Mouse (Mus musculus) gastrocnemius, adult 18-20 months (tissue): ENCODE results near the gene Tbc1d22a. TPM values are rescaled to one million over a fixed set of nuclear protein-coding genes. Genes with fewer than 3 reads are reported as not detected.

Experiments used
- DNase-seq: peaks from one replicate; pipeline ENCODE4 v3.0.0; 2021; ENCODE audit warnings: low spot score
- total RNA-seq, 2 experiments: library from RNA; stranded (reverse); gene quantifications; 2 replicates each; pipeline ENCODE4 v1.2.3; 2021

The Tbc1d22a gene
- total RNA-seq, 2 experiments from 2014 or later, result 15.6 to 17.1 TPM

DNA sequence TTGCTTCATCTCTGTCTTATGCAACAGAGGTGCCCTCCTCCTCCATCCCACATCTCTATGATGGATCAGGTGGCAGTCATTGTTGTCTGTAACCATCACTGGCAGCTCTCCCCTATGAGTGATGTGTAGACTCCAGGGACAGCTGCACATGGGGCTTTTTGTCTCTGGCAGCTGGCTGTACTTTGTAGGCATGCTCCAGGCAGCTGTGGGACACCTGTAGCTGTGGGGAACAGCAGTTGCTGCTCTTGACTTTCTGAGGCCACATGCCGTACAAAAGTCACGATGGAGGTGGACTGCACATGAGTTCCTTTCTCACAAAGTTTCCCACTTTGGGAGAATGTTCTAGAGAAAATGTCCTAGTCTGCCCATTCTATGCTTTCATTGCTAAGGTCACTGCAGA, 223.1 kb downstream of the Tbc1d22a start:
- DNase-seq, result no peak

DNA sequence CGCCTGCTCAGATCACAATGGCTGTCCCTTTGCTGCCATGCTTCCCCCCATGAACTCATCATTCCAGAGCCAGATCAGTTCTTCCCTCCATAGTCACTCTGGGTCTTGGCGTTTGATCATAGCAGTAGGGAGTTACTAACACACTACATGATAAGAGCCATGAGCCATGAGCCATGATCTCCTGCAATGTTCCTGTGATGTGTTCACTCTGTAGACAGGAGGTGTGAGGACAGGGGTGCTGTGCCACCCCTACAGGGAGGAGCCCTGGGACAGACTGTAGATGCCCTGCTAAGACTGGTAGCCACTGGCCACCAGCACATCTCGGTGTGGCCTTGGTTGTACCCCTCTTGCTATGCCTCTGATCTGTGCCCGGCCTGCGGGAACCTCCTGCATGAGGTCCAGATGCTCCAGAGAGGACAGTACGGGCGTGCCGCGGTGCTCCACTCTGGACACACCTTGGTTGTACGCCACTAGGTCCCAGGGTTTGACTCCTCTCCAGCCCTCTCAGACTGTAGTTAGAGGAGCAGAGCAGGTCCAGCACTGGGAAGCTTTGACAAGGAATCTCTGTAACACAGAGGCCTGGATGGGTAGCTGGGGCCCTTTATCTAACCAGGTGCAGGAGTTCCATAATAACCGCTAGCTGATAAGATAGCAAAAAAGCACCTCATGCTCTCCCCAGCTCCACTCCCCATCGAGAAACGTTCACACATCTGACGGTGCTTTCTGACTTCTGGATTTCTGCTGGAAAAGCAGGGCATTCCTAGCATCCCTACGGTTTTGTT, 224.9 kb downstream of the Tbc1d22a start:
- no peak for DNase-seq

DNA sequence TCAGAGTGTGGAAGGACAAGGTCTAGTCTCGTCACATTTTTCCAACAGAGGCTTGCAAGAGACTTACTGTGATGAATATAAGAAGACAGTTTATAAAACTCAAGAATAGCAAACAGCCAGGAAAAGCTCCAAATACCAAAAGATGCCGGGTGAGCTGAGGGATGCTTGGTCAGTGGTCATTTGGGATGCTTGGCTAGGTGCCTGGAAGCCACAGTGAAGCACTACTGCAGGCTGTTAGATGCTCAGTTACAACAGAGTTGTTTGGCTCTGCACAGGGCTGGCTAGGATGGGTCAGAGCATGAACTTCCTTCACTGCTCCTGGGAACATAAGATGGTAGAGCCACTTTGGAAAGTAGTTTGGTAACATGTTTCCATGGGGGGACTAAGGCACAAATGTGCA, 230.0 kb downstream of the Tbc1d22a start:
- no peak for DNase-seq

DNA sequence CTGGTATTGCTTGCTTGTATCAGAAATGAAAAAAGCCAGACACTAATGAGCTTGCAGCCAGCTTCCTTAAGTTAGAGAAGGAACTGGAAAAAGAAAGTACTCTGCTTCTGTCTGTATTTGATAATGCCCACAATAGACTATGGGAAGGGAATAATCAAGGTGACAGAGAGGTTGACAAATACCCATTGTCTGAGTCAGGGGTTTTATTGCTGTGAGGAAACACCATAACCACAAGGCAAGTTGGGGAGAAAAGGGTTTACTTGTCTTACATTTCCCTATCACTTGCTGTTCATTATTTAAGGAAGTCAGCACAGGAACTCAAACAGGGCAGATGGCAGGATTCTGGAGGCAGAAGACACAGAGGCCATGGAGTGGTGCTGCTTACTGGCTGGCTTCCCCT, 231.8 kb downstream of the Tbc1d22a start:
- no peak for DNase-seq

DNA sequence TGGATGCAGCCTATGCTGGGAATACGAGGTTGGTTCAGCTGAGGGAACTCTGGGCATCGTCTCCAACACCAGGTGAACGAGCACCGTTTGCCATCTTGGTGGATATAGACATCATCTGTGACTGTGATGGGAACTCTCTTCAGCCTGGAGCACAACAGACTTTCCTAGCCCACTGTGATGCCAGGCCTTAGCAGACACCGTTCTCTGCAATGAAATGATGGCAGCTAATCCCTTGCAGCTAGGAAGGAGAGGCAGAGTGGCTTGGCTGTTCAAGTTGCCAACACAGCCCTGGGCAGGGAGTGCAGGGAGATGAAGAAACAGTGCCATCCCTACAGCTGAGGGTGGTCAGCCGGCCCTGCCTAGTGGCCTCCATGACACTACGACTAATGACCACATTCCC, 233.0 kb downstream of the Tbc1d22a start:
- no peak for DNase-seq

DNA sequence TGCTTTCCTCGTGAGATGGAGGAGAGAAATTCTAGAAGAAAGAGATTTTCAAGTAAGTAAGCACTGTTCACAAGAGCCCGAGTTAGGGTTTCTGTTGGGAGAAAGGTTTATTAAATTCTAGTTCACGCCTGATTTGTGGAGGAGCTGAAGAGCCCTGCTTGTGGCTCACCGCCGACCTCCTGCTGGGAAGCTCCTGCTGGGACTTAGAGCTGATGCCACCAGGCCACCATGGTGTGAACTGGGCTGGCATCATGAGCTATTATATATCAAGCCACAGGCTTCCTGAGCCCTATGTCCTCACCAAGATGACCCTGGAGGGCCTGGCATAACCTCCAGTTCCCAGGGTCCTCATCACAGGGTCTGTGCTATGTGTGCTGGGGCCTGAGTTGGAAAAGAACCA, 235.0 kb downstream of the Tbc1d22a start:
- DNase-seq, result no peak

DNA sequence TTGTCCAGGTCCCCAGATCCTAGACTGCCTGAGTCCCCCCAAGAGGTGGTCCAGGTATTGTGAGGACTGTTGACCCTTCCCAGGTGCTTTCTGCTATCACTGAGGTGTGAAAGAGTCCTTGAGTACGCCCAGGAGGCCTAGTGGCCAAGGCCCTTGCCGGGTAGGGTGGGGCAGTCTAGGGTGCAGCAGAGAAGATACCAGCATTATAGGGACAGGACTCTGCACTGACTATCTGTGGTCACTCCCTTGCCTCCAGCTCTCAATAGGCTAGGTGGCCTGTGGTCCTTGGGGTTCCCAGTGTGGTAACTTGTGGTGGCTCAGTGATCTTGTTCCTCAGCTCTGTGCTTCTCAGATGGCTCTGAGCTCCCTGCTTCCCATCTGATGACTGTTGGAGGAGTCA, 235.5 kb downstream of the Tbc1d22a start:
- DNase-seq, result no peak

DNA sequence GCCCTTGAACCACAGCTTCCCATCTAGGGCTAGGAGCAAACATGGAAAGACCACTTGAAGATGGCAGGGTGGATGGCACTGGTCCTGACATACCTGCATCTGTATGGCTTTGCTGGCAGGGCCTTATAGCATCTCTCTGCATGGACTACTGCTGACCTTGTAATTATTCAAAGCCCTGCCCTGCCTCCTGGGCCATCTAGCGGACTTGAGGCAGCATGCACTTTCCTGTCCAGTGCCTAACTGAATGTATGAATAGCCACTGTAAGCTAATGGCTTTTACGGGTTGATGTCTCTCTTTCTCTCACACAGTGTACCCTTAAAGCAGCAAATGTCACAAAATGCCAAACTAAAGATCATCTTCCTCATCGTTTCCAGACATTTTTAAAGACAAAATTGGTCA, 245.2 kb downstream of the Tbc1d22a start:
- DNase-seq, result no peak

DNA sequence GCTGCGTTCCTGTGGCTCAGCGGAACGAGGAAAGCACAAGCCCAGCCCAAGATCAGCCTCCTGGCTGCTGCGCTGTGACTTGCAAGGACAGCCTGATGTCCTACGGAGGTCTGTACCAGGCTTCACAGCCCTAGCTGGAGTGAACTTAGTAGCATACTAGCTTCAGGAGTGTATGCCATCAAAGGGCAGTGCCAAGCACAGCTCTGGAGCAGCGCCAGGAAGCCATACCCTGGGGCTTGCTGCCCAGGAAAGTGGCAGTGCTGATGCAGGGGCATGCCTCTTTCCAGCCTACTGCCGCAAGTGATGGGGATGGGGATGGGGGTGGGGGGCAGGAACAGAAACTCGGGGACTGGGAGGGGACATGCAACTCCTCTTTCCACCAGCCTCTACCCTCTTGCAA, 248.4 kb downstream of the Tbc1d22a start:
- no peak for DNase-seq

DNA sequence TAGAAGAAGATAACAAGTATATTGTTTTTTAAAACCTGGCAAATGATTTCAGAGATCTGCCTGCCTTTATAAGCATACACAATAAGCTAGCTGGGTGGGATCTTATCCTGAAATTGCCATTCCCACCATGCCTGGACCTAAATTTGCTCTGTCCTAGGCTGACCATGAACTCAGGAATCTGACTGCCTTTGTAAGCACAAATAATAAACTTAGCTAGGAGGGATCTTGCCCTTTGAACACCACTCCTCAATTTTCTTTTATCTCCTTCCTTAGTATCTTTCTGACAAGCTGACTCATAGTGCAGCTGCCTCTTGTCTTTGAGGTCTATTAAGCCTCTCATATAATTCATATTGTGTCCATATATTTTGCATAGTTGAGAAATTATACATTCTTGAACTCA, 253.8 kb downstream of the Tbc1d22a start:
- no peak for DNase-seq

DNA sequence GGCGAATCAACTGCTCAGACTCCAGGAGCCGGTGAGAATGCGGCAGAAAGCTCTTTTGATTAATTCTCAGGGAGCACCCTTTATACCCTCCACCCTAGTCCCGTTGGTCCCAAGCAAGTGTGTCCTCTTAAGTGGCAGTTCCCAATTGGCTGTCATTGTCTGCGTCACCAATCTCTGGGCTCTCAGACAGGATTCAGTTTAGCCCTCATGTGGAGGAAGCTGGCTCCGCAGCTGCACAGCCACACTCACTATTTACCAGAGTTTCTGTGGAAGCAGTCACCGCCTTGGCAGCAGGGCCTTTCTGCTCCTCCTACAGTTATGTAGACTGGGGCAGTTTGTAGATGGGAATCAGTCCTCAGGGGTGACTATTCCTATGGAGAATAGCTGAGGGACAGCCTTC, 256.9 kb downstream of the Tbc1d22a start:
- DNase-seq, result no peak

DNA sequence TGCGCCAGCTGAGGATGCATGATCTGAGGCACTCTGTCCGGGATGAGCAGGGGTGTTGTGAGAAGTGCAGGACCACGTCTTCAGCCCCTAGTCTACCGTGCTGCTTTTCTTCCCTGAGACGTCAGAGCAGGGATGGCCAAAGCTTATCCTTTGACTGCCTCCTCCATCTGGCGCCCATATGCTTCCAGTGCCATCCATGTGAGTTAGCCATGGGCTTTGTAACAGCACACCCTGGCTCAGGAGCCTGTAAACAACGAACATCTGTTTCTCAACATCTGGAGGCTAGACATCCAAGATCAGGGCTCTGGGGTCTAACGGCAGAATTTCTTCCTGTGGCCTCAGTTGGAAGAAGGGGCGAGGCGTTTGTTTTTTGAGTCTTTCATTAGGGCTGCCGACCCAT, 259.2 kb downstream of the Tbc1d22a start:
- no peak for DNase-seq

DNA sequence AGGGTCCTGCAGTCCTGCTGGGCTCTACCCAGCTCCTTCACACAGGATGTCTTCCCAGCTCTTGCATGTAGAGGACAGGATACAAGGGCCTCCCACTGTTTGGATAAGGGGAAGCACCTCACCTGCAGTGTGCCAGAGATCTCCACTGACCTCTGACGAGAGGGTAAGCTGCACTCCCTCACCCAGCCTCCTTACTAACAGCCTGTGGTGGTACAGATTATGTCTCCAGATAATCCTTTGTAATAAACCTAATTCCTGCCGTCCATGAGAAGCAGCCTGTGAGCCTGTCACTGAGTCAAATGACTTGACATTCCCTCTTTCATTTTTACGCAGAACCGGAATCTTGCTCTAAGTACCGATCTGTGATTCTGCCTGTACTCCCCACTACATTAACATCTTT, 260.7 kb downstream of the Tbc1d22a start:
- DNase-seq, result no peak

DNA sequence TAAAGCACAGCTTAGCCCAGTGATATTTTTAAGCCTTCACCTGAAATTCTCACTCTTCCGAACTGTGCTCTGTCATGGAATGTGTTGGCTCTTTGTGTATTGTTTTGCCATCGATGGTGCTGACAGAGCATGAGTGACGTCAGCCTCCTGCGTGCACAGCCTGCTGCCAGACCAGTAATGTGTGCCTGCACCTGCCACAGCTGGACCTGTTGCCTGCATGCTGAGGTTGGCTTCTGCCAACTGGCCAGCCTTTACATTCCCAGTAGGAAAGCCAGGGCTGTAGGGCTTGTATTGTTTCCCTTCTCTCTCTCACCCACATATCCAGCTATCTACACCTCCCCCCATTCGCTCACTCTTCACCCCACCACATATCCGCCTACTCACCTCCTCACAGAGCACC, 262.2 kb downstream of the Tbc1d22a start:
- no peak for DNase-seq

DNA sequence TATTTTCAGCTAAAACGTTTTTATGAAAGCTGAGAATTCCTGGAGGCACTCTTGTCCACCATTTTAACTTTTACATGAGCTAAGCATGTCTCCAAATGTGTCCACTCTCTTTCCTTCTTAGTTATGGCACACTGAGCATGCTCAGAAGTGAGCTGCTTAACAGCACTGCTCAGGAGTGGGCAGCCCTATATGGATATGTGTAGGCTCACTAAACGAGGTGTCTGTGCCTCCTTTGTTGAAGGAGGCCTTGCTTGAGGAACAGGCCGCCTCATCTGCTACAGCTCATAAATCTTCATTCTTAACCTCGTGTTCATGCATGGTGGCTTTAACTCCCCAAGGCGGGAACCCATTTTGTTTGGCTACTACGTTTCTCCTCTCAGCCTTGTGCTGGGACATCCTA, 262.8 kb downstream of the Tbc1d22a start:
- DNase-seq, result no peak

DNA sequence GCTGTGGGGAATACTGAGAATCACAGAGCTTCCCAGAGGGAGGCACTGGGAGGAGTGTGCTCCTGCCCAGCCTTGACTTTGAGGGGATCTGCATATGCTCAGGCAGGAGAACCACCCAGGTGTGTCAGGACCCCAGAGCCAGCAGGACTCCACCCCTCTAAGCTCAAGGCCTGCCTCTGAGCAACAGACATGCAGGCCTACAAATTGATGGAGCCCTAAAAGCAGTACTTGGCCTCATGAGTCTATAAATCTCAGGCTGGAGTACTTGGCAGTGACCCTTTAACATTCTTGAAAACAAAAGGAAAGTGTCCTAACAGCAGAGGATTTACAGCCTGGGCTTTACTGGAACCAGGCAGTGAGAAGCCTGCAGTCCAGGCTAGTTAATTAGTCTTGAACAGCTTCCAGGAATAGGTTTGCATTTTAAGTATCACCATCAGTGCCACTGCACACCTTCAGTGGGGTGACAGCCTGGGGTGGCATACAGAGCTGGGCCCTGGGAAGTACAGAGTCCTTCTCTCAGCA, 263.3 kb downstream of the Tbc1d22a start:
- DNase-seq, result no peak

DNA sequence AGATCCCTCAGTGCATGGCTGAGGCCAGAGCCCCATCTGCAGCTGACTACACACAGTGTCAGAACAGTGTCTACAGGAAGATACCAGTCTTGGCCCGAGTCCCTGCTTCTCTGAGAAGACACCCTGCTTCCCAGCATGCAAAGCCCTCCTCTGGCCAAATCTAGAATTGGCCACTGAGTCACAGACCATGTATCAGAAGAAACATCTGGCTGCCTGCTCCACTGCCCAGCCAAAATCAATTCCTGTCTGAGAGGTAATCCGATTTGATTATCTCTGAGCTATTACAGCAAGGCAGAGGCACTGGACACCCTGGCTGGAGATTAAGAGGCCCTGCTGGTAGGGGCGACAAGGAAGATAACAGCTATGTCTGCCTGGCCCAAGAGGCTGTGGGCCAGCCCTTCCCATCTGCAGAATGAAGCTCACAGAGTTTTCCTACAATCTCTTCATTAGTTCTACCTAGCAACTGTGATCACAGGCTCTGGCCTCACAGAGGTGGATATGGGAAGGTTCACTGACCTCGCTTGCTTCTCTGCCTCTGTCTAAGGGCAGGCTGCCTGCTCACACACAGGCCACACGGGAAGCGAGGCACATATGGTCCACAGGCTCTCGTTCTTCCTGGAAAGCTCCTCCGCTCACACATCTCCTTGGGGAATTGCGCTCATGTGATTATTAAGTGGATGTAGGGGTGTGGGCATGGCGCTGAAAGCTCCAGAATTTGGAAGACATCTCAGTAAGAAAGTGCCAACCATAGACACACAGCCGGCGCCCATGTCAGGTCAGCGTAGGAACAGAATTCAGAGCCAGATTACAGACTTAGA, 264.6 kb downstream of the Tbc1d22a start:
- DNase-seq, result no peak

DNA sequence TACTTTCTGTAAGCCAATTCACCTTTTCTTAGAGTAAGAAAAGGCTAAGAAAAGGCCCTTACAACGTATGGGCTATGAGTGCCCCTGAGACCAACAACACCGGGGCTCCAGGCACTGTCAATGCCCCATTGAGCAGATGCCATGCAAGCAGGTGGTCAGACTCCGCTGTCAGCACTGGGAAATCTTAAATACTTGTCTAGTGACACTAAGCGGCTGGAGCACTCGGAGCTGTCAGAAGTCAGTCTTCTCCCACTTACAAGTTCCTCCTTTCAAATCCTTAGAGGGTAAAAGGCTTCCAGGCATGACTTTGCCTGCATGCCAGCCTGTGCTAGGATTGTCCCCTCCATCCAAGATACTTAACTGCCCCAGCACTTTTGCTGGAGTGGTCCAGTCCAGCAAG, 268.1 kb downstream of the Tbc1d22a start:
- no peak for DNase-seq

DNA sequence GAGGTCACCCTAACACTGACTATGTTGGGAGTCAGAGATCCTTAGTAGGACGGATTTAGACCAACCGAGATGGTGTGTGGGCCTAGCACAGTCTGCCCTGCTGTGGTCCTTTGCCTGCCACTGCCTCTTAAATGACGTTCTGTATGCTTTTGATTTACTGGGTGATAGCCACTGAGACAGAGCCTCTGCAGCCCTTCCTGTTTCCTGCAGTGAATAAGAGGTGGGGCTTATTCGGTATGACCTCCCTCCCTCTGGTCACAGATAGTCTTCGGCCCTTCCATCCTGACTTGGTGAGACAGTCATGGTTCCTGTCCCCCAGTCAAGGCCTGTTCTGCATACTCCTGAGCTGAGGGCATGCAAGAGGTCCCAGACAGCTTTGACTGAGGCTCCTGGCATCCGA, 271.6 kb downstream of the Tbc1d22a start:
- DNase-seq, result no peak

DNA sequence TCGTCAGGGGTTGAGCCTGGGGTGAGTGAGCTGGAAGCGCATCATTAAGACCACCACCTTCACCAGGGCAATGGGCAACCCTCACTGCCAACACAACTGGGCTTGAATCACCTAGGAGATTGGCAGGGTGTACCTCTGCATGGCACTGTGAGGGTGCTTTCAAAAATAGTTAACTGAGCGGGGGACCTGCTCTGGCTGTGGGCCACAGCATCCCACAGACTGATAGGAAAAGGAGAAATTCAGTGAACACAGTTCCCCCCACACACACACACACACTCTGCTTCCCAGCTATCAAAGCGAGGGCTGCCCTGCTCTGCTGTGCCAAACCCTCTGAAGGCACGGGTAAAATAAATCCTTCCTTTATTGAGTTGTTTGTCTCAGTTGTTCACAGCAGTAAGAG, 273.1 kb downstream of the Tbc1d22a start:
- DNase-seq, result no peak

DNA sequence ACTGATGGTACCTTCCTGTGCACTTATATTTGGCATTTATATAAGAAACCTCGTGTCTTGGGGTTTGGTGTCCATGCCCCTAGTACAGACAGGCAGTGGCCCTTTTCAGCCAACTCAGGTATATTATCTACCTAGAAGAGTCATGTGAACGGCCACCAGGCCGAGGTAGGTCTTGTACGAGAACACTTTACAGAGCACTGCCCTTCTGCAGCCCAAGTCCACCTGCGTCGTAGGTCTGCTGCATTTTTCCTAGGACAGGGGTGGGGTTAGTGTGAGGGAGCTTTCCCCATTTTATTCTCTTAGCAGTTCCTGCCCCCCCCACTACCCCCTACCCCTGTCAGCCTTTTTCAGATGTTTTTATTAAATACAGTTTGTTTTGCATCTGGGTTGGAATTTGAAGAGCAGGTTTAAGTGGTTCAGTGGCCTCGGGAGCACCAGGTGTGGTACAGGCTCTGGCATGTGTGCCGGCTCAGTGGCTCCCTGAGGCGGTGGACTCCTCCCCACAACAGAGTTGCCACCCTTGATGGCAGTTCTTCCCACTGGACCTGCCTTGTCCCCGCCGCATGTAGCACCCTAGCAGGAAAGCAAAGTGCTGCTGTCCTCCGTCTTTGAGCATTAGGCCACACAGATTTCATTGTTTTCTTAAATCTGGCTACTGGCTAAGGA, 277.3 kb downstream of the Tbc1d22a start:
- DNase-seq, result no peak

DNA sequence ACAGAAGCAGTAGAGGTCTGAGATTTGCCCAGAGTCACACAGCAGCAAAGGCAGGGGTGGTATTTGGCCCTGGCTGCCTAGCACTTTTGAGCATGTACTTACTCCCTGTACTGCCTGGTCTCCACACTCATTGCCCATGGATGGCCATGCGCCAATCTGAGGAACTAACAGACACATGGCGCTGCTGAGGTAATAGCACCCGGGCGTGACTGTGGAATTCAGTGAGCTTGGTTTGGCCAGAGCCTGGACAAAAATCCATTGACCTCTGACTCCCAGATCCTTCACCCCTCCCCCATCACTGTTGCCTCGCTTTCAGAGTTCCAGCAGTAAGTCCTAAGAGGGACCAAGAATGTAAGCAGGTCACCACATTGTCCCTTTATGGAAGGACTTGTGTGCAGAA, 278.4 kb downstream of the Tbc1d22a start:
- DNase-seq, result no peak
